Mouse (Mus musculus) cerebellum, postnatal 25 days (tissue): Measurements from ENCODE around the gene Tmprss11g.

Experiments used
- DNase-seq, 2 experiments: peaks; one replicate each; pipeline ENCODE4 v3.0.0; 2021; ENCODE audit warnings: mixed read lengths in 2 of 2

Gene Tmprss11g

GRCm38 (mm10) chr5:86518500-86518899, at the start of gene Tmprss11g:
Gene Tmprss11g (minus strand): TSS chr5:86518600.
- no peak for DNase-seq

GRCm38 (mm10) chr5:86546693-86547092, 28.3 kb upstream of the Tmprss11g start:
- DNase-seq, result no peak

DNA sequence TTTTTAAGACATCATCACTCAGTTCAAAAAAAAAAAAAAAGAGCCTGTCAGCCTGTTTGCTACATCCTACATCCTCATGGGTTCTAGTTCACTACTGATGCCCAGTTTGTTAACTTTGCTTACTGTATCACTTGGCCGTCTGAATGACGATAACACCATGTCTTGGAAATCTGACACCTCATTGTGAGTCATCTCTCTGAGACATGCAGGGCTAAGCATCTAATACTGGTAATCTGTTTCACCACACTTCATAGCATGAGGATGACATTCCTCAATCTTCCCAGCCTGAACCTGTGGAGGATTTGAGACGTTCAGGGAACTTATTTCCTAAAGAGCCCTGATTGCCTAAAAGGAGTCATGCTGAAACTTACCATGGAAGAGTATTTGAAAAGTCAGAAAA, 22.2 kb upstream of the Tmprss11g start:
- DNase-seq, result no peak

DNA sequence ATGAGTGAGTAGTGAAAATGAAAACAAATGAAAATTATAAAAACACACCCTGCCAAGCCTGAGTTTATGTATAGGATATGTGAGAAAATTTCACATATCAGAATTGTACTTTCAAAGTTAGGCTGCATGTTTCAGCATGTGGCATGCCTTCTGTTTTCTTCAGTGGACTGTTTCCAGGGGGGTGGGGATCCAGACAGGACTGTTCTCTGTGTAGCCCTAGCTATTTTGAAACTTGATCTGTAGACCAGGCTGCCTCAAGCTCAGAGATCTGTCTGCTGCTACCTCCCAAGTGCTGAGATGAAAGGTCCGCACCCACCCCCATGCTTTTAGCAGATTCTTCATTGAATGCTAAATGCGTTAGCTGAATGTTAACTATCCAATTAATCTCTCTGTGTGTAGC, 10.3 kb upstream of the Tmprss11g start:
- no peak for DNase-seq

- no peak for DNase-seq
Observed at GRCm38 (mm10) chr5:86511538-86511937, 6.9 kb downstream of the Tmprss11g start.

DNA sequence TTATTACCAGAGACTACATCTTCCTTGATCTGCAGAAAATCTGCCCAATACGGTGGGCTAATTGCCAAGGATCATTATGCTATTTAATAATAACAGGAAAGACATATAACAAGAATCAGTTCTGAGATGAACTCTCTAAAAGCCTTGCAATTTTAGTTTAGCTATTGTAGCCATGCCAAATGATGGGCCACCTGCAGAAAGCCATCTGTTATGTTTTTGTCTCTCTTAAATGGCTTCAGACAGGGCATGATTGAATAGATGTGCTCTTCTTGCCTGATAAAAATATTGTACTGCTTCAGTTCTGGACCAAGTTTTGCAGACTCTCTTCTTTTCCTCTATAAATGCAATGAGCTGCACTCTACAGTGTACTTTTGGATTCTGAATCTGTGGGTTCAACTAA, 24.9 kb downstream of the Tmprss11g start:
- DNase-seq, result peak; percentile 35 to 59

GRCm38 (mm10) chr5:86482562-86482961, 35.8 kb downstream of the Tmprss11g start:
- no peak for DNase-seq

DNA sequence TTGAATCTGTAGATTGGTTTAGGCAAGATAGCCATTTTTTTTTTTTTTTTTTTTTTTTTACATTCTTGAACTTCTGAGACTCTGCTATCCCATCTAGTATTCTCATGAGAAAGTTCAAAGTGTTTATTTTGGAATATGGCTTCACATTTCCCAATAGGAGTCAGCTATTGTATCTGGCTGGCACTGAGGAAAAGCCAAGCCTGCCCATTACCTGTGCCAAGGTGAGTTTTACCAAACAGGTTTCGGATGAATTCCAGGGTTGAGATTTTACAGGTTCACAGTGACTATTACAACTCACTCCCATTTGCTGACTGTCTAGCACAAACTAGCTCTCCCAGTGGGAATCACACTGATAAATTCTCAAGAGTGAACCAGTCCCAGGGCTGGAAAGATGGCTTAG, 36.4 kb downstream of the Tmprss11g start:
- DNase-seq, result no peak

GRCm38 (mm10) chr5:86473859-86474258, 44.5 kb downstream of the Tmprss11g start:
- no peak for DNase-seq

DNA sequence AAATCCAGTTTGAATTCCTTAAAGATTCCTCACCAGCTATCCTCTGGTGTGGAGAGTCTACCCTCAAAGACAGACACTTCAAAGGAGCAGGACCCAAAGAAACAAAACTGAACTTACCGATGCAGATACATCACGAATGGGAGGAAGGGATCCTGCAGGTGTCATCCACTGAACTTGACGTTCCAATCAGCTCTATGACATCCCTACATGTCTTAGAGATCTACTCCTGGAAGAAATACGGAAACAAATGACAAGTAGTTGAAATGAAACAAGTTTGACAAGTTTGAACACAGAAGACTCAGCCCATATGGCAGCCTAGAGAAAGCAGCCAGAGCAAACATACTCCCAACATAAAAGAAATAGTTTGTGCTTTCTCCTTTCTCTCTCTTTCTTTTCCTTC, 49.5 kb downstream of the Tmprss11g start, which contains the start of gene Tmprss11a:
Gene Tmprss11a (minus strand): TSS at position 101 of the 400 bp plus-strand sequence.
- DNase-seq, result no peak

- DNase-seq, result no peak
Observed at GRCm38 (mm10) chr5:86439306-86439705, 79.1 kb downstream of the Tmprss11g start.

GRCm38 (mm10) chr5:86438548-86438947, 79.9 kb downstream of the Tmprss11g start:
- DNase-seq, result no peak
